Mouse (Mus musculus): ENCODE data around the gene Trim7. TPM values are rescaled to one million over a fixed set of nuclear protein-coding genes. Genes with fewer than 3 reads are reported as not detected.
"Not testable (repeated sequence)": the region's sequence is repeated elsewhere in the genome, so short reads cannot be mapped to it uniquely, and the experiment has no call there.

Gene Trim7
- polyA plus RNA-seq (2012), result not detected in 2 replicates

GRCm38 (mm10) chr11:48825979-48826751, at the start of gene Trim7, which contains the start of gene Gm12184:
TSS of gene Trim7 (plus strand) at chr11:48826140.
TSS of gene Gm12184 (minus strand) at chr11:48826655.
- H3K27me3 ChIP-seq (ENCODE audit: control insufficient read depth), result peaks cover 45% of the 10 kb centered on the region
- H3K9me3 ChIP-seq (ENCODE audit: control insufficient read depth, low read length), result peaks cover 11% of the 10 kb centered on the region
- not testable (repeated sequence) for H3K36me3 ChIP-seq (ENCODE audit: control insufficient read depth)
- H3K4me3 ChIP-seq (replicated peaks), result peak within 1 kb of the TSS; percentile 66
- H3K4me1 ChIP-seq (ENCODE audit: control insufficient read depth), result peaks cover 35% of the 10 kb centered on the region

GRCm38 (mm10) chr11:48776664-48777063, 49.3 kb upstream of the Trim7 start:
- TF ChIP-seq GATA1 (IDR thresholded peaks at IDR 0.05; ENCODE audit: low read length) (no peak), TAL1 (IDR thresholded peaks at IDR 0.05; ENCODE audit: low read length) (no peak)
- H3K4me3 ChIP-seq (replicated peaks), result no peak overlapping the region
- H3K27me3 ChIP-seq (ENCODE audit: control insufficient read depth), result no peaks in the 10 kb centered on the region
- peaks cover 6% of the 10 kb centered on the region; the same call in 1 of the 2 replicates for H3K4me1 ChIP-seq (ENCODE audit: control insufficient read depth)
- no peaks in the 10 kb centered on the region for H3K36me3 ChIP-seq (ENCODE audit: control insufficient read depth)
- H3K9me3 ChIP-seq (ENCODE audit: control insufficient read depth, low read length), result no peaks in the 10 kb centered on the region

GRCm38 (mm10) chr11:48777303-48777702, 48.6 kb upstream of the Trim7 start:
- no peak for TF ChIP-seq GATA1 (IDR thresholded peaks at IDR 0.05; ENCODE audit: low read length)
- no peak for TF ChIP-seq TAL1 (IDR thresholded peaks at IDR 0.05; ENCODE audit: low read length)
- Histone ChIP-seq H3K4me1 (ENCODE audit: control insufficient read depth) (peaks cover 6% of the 10 kb centered on the region; the same call in 1 of the 2 replicates), H3K9me3 (ENCODE audit: control insufficient read depth, low read length) (no peaks in the 10 kb centered on the region), H3K4me3 (replicated peaks) (no peak overlapping the region), H3K27me3 (ENCODE audit: control insufficient read depth) (no peaks in the 10 kb centered on the region), H3K36me3 (ENCODE audit: control insufficient read depth) (no peaks in the 10 kb centered on the region)

GRCm38 (mm10) chr11:48779450-48779849, 46.5 kb upstream of the Trim7 start:
- no peak overlapping the region for H3K4me3 ChIP-seq (replicated peaks)
- H3K9me3 ChIP-seq (ENCODE audit: control insufficient read depth, low read length), result no peaks in the 10 kb centered on the region
- H3K27me3 ChIP-seq (ENCODE audit: control insufficient read depth), result no peaks in the 10 kb centered on the region
- H3K4me1 ChIP-seq (ENCODE audit: control insufficient read depth), result peaks cover 4% of the 10 kb centered on the region; the same call in 1 of the 2 replicates
- no peaks in the 10 kb centered on the region for H3K36me3 ChIP-seq (ENCODE audit: control insufficient read depth)
- no peak for TF ChIP-seq TAL1 (IDR thresholded peaks at IDR 0.05; ENCODE audit: low read length)
- TF ChIP-seq GATA1 (IDR thresholded peaks at IDR 0.05; ENCODE audit: low read length), result no peak

GRCm38 (mm10) chr11:48782243-48782642, 43.7 kb upstream of the Trim7 start:
- H3K4me3 ChIP-seq (replicated peaks), result no peak overlapping the region
- H3K36me3 ChIP-seq (ENCODE audit: control insufficient read depth), result no peaks in the 10 kb centered on the region
- no peaks in the 10 kb centered on the region for H3K27me3 ChIP-seq (ENCODE audit: control insufficient read depth)
- TF ChIP-seq TAL1 (IDR thresholded peaks at IDR 0.05; ENCODE audit: low read length) (no peak), GATA1 (IDR thresholded peaks at IDR 0.05; ENCODE audit: low read length) (no peak)
- peaks cover 4% of the 10 kb centered on the region; the same call in 1 of the 2 replicates for H3K9me3 ChIP-seq (ENCODE audit: control insufficient read depth, low read length)
- peaks cover 6% of the 10 kb centered on the region for H3K4me1 ChIP-seq (ENCODE audit: control insufficient read depth)

DNA sequence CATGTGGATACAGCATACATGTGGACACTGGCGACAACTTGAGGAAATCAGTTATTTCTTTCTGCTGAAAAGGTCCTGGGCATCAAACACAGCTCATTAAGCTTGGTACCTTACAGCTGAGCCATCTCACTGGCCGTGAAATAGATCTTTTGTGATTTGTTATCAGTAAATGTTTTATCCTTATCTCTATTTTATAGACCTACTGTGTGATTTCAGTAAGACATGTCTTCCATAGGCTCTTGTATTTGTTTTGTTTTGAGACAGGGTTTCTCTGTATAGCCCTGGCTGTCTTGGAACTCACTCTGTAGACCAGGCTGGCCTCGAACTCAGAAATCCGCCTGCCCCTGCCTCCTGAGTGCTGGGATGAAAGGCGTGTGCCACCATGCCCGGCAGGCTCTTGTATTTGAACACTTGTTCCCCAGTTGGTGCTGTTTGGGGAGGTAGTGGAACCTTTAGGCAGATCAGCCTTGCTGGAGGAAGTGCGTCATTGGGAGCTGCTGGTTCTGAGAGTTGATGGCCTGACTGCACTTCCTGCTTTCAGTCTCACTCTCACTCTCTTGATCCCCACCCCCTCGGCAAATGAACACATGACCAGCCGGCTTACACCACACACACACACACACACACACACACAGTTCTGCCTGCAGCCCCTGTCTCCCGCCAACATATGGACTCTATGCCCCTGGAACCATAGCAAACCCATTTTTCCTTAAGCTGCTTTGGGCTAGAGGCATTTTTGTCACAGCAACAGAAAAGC, 38.3 kb upstream of the Trim7 start:
- Histone ChIP-seq H3K9me3 (ENCODE audit: control insufficient read depth, low read length) (peaks cover 4% of the 10 kb centered on the region; the same call in 1 of the 2 replicates), H3K36me3 (ENCODE audit: control insufficient read depth) (no peaks in the 10 kb centered on the region), H3K4me1 (ENCODE audit: control insufficient read depth) (peaks cover 36% of the 10 kb centered on the region), H3K4me3 (replicated peaks) (peak overlapping the region; percentile 55), H3K27me3 (ENCODE audit: control insufficient read depth) (no peaks in the 10 kb centered on the region)
- TF ChIP-seq GATA1 (IDR thresholded peaks at IDR 0.05; ENCODE audit: low read length), result no peak
- no peak for TF ChIP-seq TAL1 (IDR thresholded peaks at IDR 0.05; ENCODE audit: low read length)

DNA sequence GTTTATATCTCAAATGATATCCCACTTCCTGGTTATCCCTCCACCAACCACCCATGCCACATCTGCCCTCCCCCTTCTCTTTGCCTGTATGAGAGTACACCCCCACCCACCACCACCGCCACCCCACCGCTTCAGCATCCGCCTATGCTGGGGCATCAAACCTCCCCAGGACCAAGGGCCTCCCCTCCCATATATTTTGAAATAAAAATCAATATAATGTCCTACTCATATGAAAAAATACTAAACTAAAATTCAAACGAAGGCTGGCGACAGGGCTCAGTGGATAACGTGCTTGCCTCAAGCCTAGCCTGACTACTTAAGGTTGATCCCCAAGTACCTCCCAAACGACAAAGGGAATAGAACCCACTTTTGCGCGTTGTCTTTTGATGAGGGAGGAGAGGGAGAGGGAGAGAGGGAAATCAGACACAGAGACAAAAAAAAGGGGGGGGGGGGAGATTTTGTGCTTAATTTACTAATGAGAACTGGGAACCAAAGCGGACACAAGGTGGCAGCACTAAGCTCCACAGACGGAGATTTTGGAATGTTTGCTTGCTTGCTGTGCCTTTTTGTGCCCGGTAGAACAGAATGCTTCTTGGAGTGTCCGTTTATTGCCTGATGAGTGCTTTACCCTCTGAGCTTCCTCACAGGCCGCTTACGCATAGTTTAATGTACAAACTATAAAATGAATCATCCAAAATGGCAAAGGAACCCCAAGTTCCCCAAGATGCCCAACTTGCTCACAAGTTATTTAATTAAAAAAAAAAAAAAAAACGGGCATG, 37.4 kb upstream of the Trim7 start:
- no peak for TF ChIP-seq GATA1 (IDR thresholded peaks at IDR 0.05; ENCODE audit: low read length)
- no peak for TF ChIP-seq TAL1 (IDR thresholded peaks at IDR 0.05; ENCODE audit: low read length)
- peak overlapping the region; percentile 55 for H3K4me3 ChIP-seq (replicated peaks)

GRCm38 (mm10) chr11:48789215-48789614, 36.7 kb upstream of the Trim7 start:
- H3K4me3 ChIP-seq (replicated peaks), result no peak overlapping the region
- H3K4me1 ChIP-seq (ENCODE audit: control insufficient read depth), result peaks cover 36% of the 10 kb centered on the region
- H3K27me3 ChIP-seq (ENCODE audit: control insufficient read depth), result no peaks in the 10 kb centered on the region
- peaks cover 4% of the 10 kb centered on the region; the same call in 1 of the 2 replicates for H3K9me3 ChIP-seq (ENCODE audit: control insufficient read depth, low read length)
- H3K36me3 ChIP-seq (ENCODE audit: control insufficient read depth), result no peaks in the 10 kb centered on the region; the same call in 1 of the 2 replicates
- TF ChIP-seq TAL1 (IDR thresholded peaks at IDR 0.05; ENCODE audit: low read length) (no peak), GATA1 (IDR thresholded peaks at IDR 0.05; ENCODE audit: low read length) (no peak)

More for the DNA sequence above, 37.4 kb upstream of the Trim7 start:
- Histone ChIP-seq H3K9me3 (ENCODE audit: control insufficient read depth, low read length) (peaks cover 4% of the 10 kb centered on the region; the same call in 1 of the 2 replicates), H3K4me1 (ENCODE audit: control insufficient read depth) (peaks cover 36% of the 10 kb centered on the region), H3K36me3 (ENCODE audit: control insufficient read depth) (no peaks in the 10 kb centered on the region; the same call in 1 of the 2 replicates), H3K27me3 (ENCODE audit: control insufficient read depth) (no peaks in the 10 kb centered on the region)

Data from erythroblast, embryonic 14.5 days (primary cell).